Mouse (Mus musculus) lung, postnatal 4 days (tissue): ENCODE data around the gene Ppp1r37.
A peak's percentile ranks its signal among the peaks of the same experiment; 100 is the strongest.

ENCODE experiments used
- DNase-seq, 2 experiments: peaks; one replicate each; pipeline ENCODE4 v3.0.0; 2021

The Ppp1r37 gene

DNA sequence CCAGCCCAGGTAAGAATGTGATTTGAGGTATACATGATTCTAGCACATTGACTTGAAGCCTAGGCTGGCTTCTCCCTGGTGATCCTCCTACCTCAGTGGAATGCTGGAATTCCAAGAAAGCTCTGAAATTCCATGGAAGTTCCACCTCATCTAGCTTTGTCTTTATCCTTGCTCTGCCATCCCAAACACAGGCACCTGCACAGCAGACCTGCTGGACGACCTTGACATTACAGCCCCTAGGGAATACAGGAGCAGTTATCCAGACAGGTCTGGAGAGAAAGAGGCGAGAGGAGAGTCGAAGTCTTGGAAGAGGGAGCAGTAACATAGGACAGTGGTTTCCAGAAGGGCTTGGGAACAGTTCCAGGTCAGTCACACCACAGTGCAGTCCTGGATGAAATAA is 6.8 kb upstream of the Ppp1r37 start:
- DNase-seq, result no peak

DNA sequence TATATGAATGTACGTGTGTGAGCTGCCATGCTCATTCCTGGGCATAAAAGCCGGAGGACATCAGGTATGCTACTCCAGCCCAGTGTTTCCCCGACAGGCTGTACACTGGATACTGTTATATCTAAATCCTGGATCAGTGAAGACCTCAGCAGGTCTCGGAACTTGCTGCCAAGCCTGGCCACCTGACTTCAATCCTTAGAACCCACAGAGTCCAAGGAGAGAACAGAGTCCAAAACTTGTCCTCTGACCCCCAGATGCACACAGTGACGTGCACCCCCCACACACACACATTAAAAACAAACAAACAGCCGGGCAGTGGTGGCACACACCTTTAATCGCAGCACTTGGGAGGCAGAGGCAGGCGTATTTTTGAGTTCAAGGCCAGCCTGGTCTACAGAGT is 4.5 kb upstream of the Ppp1r37 start:
- no peak for DNase-seq

DNA sequence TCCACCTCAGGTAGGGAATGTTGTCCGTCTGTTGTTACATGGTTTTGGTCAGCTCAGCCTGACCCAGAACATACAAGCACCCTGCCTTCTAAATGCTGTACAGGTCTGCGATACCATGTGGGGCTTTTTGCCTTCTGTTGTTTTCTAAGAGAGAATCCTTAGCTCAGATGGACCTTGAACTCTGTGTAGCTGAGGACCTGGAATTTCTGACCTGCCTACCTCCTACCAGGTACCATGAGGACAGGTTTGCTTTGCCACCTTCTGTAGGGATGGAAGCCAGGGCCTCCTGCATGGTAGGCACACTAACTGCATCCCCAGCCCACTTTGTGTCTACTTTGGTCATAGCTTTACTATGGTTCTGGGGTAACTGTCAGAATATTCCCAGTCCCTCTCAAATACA is 2.9 kb upstream of the Ppp1r37 start:
- DNase-seq, result no peak

DNA sequence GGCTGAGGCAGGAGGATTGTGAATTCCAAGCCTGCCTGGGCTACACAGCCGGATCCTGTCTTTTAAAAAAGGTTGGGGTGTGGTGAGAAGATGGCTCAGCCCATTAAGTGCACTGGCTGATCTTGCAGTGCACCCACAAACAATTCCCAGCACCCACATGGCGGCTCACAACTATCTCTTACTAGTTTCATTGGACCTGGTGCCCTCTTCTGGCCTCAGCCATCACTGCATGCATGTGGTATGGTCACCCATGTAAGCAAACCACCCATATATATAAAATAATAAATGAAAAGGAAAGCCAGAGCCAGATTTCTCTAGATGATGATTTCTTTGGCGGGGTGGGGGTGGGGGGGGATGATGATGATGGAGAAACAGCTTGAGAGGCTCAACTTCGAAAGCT is 1.6 kb upstream of the Ppp1r37 start:
- DNase-seq, result no peak

DNA sequence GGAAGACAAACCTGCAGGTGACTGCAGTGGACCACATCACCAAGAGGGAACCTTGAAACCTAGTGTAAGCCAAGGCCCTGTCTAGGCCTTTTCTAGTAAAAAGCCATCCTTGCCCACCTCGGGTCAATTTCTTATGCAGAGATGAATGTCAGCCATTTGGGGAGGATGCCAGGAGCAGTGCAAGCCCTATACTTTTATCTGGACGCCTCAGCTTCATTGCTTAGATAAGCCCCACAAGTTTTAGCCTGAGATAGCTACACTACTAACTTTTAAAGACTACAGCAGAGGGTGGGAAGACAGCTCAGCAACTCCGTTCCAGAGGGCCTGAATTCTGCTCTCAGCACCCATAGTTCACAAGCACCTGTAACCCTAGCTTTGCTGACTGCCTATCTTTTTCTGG is 1.0 kb upstream of the Ppp1r37 start:
- DNase-seq, result no peak

DNA sequence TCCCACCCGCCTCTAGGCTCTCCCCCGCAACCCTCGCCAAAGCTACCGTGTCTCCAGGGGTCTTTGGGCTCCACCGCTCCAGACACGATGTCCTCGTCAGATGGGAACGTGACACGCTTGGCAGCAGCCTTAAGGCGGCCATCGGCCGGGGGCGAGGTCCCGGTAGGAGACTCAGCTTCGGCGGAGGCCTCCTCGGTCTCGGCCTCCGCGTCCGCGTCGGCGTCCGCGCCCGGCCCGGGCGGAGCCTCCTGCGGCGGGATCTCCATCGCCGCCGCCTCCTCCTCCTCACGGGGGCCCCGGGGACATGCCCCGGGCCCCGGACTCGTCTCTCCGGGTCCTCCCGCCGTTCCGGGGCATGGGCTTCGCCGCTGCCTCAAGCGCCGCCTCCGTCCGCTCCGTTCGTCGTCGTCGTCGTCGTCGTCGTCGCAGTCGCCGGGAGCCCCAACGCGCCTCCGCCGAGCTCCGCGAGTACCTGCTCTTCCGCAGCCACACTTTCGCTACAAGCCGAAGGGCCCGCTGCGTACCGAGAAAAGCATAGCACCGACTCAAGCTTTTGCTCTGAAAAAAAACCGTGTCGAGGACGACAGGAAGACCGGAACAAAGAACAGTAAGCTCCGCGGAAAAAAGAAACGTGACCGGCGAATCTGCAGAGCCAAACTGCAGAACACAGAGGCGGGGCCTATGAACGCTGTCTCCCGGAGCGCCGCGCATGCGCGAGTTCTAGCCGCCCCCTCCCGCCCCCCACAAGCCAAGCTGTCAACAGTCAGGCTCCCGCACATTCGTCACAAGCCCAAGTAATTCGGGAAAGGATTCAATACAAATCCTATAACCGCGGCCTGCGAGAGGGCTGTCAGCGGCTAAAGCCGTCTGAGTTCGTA is 872 bp downstream of the Ppp1r37 start:
- DNase-seq, result peak; percentile 91 to 93

DNA sequence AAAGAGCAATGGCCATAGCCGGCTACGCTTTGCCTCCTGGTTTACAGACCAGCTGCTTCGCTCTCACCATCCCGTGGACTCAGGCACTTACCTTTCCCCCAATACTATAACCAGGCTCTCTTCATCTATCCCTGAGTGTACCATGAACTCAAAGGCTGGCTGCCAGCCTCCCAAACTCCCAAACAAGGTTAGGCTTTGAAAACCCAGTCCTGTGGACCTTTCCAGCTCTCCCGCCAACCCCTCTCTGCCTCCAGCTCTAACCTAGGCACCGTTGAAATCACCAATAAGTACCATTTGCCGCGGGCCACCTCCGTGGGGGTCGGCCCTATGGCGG is 1.5 kb downstream of the Ppp1r37 start:
- no peak for DNase-seq

DNA sequence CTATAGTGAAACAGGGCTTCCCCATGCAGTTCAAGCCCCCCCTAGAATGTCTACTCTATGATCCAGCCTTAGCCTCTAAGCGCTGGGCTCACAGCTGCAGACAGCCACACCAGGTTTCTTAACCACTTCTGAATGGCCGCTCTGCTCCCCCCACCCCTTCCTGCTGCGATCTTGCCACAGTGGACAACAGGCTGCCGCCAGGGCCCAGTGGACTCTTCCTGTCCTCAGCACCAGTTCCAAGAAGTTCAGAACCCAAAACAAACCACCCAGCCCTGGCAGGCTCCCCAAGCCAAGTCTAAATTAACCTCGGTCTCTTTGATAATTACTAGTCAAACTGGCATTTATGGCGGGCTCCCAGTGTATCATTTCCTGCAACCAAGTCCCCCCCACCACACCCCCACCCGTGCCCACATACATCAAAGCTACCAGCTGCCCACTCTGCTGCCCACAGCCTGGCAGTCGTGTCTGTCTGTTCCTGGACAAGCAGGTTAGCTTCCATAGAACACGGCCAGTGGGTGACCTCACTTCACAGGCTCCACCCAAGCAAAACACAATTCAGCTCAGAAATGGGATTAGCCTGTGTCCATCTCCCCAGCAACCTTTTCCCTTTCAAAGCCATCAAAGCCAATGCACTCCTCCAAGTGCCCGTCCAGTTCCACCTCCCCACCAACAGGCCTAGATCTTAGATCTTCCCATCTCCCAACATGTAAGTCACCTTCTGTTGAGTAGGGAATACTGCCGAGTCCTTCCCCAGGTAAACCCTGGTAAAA is 2.2 kb downstream of the Ppp1r37 start:
- DNase-seq, result peak in 1 of 2 experiments; percentile 46

DNA sequence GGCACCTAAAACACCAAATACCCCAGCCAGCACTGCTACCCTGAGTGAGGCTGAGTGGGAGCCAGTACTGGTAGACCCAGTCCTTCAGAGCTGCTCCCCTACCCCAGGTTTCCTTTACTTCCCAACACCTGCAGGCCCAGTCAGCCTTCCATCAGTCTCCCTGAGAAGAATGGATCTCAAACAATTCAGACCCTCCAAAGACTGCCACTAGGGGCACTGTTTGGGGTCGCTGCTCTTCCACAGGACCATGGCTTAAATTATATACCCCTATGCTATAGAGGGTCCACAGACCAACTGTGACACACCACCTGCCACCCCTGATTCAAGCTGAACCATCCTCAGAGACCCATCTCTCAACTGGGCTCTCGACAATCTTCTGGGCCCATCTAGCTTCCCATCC is 3.9 kb downstream of the Ppp1r37 start:
- no peak for DNase-seq

DNA sequence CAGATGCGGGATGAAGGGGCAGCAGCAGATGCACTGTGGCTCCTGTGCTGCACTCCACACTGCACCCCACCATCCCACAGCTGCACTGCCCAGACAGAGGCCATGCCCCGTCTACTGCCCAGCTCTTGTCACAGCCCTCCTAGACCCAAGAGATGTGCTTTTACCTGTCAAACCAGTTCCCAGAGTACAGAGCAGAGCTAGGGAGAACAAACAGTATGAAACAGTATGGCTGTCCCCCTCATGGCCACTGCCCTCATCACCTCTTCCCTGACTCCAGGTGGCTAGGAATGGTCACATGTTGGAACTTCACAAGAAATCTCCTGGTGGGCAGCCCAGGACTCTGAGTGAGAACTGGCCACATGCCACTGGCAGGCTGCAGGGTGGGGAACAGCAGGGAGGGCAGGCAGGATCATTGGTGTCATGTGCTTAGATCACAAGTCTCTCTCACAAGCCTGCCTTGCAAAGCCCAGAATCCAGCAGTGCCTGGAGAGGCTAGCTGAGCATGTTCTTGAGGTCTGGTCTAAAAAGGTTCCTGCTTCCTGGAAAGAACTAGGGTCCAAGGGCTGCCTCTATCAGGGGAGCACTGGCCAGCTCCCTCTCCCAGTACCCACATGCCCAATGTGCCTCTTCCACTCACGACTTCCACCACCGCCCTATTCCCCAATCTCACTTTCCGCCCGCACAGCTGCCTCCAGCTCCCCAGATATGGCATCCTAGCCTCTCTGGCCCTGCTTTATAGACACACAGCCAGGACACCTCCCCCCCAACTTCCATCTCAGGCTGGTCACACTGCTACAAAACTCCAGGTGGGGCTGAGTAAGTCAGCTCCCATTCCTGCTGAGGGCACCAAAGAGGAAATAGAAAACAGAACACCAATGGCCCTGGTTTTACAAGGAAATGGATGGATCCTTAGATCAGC is 4.6 kb downstream of the Ppp1r37 start:
- peak in 1 of 2 experiments; percentile 73 for DNase-seq

DNA sequence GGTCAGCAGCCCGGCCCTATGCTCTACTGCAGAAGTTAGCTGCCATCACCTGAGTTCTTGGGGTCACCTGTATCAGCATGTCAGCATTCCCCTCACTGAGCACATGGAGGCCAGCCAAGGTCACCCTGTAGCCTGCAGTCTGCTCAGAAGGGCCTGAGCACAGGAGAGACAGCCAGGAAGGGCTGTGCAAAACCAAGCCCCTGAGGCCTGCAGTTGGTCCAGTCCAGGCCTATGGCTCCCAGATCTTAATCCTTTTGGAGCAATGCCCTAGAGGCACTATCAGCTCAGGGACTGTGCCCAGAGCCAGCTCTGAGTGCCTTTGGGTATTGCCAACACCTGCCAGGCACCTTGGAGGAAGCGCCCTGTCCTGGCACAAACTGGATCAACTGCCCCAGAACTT is 5.8 kb downstream of the Ppp1r37 start:
- DNase-seq, result no peak

DNA sequence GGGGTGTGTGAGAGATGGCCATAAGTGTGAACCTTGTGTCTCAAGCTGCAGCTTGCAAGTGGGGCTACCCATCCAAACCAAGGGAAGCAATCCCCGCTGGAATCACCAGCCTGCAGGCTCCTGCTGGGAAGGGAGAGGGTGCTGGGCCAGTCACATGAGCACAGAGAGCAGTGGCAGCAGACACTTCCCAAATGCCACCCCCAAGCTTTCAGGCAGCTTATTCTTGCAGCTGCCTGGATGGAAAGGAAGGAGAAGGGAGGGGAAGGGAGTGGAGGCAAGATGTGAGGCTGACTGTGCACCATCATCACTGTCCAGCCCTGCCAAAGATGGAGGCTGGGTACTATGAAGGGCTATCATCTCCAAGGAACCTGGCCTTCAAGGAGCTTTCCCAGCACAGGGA is 8.7 kb downstream of the Ppp1r37 start:
- no peak for DNase-seq

DNA sequence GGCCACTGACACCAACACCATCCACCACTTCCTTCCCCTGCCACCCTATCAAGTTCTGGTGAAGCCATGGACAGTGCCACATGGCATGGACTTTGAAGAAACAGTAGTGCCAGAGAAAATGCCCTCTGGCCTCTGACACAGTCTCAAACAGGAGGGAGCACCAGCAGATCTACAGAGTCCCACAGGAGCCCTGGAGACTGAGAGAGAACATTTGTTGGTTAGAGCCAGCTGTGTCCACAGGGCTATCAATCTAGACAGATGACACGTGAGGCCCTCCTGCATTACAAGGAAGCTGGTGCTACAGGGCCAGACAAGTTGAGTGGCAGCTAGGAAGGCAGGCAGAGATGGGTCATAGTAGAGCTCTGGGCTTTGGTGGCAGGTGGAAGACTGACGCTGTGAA is 10.4 kb downstream of the Ppp1r37 start:
- no peak for DNase-seq

DNA sequence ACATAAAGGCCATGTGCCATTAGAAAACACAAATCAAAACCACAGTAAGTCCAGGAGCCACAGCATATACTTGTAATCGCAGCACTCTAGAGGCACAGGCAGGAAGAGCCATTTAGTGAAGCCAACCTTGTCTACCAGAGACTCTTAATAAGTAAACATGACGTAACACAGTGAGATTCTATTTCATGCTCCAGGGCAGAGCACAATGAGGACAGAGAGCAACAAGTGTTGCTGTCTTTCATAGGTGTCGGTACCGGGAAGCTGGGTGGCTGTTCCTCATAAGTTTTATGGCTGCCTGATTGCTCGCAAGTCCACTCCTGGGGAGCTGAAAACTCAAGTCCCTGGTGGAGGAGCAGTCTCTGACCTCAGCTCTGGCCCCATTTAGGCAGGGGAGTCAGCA is 11.2 kb downstream of the Ppp1r37 start:
- no peak for DNase-seq

DNA sequence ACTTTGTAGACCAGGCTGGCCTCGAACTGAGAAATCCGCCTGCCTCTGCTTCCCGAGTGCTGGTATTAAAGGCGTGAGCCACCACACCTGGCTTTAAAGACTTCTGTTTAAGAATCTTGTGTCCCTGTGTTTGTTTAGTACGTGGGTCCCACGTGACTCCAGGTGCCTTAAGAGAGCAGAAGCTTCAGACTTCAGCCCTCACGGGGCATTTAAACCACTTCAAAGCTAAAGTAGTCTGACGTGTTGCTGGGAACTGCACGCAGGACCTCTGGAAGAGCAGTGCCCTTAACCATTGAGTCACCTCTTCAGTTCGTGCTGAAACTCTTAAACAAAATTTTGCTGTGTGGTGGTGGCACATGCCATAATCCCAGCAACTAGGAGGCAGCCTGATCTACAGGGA is 13.5 kb downstream of the Ppp1r37 start:
- DNase-seq, result peak in 1 of 2 experiments; percentile 38

DNA sequence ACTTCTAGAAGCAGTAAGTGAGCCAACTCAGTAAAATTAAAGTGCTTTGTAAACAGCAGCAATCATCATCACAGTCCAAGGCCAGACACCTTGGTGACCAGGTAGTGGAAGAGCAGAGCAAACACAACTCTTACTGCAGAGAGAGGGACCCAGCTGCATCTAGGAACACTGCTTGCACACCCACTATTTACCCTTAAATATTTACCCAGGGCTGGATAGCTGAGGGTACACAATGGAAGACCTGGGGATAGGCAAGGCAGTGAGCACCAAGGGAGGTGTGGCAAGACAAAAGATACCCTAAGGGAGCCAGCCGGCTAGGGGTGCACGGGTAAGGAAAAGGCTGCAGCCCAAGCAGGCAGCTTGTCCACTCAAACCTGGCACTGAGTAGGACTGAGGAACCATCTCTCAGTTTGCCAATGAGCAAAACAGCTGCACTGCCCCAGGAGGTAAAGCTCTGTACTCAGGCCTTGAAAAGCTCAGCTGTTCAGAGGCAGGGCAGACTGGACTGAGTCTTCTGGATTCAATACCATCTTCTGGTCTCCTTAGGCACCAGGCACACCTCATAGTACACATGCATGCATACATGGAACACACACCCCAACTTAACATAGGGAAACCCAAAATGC is 15.4 kb downstream of the Ppp1r37 start:
- DNase-seq, result no peak

DNA sequence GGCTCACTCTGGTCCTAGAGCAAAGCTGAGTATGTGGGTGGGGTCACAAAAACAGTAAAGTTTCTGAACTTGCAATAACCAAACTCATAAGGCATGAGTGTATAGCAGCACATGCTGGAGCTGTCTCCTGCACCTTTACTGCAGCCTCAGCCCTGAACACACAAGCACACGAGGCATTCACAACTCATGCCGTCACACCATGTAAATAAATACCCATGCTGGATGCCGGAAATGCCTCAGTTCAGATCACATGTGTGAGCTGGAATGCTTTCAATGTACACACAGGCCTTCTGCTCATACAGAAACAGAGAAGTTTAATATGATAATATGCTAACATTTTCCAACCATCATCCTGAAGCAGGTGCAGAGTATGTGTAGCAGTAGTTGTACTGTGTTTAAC is 16.9 kb downstream of the Ppp1r37 start:
- DNase-seq, result no peak

DNA sequence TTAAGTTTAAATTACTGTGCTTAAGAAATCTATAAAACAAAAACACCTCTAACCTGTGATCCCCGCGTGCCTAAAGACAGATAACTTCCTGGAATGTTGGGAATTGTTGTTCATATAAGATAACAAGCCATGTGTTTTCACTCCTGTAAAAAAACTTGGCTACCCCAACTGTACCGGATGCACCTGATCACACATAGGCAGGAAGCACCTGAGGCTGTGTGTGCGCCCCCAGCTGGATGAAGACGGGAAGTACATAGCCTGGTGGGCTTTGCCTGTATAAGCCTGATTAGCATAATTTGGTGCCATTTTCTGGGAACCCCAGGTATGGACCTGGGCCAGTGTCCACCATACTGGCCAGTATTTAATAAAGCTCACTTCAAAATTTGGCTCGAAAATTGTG is 19.3 kb downstream of the Ppp1r37 start:
- DNase-seq, result peak in 1 of 2 experiments; percentile 44

DNA sequence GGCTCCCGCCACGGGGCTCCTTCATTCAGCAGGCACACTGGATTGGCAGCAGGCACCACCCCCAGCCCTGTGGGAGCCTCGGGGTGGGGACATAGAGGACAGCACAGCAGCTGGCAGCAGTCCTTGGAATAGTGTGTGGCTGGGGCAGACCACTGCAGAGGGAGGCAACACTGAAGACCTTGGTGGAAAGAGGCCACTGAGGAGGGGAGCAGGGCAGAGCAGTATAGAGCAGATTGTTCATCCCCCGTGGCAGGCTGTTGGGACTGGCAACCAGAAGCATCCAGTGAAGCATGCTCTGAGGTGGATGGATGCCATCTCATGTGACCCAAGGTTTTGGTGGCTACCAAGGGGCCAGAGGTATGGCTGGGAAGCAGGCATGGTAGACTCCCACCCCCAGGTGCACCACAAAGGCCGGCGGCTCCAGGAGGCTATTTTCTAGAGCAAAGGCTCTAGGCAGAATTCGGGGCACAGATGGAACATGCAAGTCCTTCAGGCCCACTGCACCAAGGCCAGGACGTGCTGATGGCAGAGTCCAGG is 20.7 kb downstream of the Ppp1r37 start:
- no peak for DNase-seq

DNA sequence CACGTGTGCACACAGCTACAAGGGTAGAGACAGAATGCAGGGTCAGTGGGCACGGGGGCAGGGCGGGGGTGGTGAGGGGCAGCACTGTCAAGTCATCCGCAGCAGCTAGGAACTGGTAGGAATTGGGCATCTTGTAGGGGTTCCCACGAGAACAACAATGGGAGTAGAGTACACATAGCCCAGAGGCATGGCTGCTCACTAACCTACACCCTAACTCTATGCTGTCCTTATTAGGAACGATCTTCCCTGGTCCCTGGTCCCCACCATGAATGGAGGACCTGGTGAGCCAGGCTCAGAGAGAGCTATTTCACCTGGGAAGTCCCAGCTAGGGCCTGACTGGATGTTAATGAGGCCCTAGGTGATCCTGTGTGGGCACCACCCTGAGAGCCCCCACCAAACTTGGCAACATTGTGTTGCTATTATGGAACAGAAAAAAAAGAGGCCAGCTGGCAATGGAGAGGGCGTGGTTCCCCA is 21.2 kb downstream of the Ppp1r37 start:
- no peak for DNase-seq

DNA sequence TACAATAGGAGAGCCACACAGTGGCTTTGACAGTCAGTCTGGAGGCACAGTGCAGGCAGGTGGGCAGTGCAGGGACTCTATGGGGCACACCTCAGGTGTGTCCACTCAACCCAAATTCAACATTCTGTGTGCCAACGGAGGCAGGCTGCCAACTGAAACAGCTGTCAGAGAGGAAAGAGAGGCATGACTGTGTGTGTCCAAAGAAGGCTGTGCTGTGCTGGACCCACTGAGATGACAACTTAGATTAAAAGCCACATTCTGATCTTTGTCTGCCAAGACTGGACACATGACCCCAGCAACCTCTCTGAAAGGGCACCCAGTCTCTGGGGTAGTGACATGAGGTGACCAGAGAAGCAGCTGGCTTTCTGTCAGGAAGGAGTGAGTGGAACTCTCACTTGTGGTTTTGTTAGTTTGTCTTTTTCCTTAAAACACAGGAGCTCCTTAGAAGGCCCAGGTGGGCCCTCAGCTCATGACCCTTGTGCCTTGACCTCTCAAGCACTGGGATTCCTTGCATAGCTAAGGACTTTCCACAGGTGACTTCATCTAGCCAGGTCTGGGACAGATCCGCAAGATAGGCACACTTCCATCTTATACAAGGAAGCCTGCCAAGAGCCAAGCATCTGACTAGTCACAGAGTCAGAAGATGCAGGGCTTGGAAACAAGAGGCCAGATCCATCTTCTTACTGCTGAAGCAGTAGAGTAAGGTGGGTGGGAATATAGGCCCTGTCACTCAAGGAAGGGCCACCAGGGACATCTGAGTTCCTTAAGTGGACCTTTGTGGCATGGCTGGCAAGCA is 21.9 kb downstream of the Ppp1r37 start:
- DNase-seq, result peak; percentile 28 to 49

DNA sequence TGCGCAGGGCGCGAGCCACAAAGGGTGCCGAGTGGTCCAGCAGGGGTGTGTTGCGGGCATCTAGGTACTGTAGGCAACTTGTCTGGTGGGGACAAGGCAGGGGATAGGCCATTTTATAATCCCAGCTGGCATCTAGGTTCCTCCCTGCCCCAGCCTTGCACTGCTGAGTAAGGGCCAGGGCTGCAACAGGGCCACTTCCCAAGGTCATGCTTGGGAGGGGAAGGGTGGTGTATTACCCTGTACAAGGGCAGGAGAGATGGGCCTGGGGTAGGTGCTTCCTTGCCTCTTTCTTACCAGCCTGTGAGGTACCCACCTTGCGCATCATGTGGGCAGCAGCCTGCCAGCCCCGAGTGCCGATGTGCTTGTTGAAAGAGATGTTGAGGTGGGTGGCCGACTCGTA is 28.2 kb downstream of the Ppp1r37 start:
- DNase-seq, result no peak
